Mouse (Mus musculus) thymus, postnatal 14 days (tissue): ENCODE data around the gene Dhx34.
A peak's percentile ranks its signal among the peaks of the same experiment; 100 is the strongest.

Source experiments
- DNase-seq: peaks from one replicate; pipeline ENCODE4 v3.0.0; 2021

The Dhx34 gene

DNA sequence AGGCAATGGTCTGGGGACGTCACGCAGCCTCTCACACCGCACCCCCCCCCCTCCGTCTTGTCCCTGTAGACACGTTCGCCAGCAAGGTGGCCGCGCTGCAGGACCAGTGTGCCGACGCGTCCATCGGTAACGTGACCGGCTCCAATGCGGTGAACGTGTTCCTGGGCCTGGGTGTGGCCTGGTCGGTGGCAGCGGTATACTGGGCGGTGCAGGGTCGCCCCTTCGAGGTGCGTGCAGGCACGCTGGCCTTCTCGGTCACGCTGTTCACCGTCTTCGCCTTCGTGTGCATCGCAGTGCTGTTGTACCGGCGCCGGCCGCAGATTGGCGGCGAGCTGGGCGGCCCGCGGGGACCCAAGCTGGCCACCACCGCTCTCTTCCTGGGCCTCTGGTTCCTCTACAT is 63.1 kb downstream of the Dhx34 start:
- no peak for DNase-seq

DNA sequence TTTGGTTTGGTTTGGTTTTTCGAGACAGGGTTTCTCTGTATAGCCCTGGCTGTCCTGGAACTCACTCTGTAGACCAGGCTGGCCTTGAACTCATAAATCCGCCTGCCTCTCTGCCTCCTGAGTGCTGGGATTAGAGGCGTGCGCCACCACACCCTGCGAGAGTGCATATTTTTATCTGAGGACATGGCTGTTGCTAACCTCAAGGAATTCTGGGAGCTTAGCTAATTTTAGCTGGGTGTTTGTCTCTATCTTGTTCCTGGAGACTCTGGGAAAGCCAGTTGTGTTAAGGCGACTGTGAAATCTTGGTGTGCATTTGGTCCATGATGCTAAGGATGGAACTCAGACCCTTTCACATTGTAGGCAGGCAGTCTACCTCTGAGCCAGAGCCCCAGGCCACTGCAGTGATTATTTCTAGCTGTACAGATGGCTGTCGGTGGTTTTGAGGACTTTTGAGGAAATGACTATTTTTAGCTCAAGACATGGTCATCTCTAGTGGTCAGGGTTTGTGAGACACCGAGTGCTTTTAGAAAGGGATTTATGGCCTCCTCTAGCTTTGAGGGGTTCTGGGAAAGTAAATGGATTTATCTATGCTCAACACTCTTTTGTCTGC is 65.6 kb downstream of the Dhx34 start:
- no peak for DNase-seq

DNA sequence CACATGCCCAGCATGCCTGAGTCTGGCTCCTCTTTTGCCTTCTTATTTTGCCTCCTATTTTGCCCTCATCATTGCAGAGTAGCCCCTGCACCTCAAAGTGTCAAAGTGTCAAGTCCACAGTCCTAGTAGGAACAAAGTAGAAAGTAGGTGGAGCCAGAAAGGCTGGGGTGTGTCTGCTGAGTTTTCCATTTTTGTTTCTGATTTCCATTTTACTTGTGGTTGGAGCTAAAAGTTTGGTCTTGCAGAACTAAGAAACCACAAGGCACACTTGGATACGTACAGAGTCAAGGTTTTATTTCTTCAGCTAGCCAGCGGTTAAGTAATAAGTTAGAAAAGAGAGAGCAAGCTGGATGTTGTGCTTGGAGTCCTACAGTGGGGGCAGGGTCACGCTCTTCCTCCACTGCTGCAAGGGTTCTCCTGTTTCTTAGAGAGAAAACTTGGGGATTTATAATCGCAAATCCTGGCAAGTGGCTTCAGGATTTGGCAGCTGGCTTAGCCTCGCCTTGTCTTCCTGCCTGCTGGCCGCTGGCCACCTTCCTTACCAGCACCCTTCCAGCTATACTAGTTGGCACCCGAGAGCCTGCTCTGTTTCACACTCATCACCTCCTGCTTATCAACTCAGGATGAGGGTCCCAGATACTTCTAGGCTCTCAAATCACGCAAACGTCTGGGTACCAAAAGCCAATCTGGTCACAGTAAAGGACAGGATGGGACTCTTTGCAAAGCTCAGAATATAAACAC is 66.5 kb downstream of the Dhx34 start:
- DNase-seq: no peak

DNA sequence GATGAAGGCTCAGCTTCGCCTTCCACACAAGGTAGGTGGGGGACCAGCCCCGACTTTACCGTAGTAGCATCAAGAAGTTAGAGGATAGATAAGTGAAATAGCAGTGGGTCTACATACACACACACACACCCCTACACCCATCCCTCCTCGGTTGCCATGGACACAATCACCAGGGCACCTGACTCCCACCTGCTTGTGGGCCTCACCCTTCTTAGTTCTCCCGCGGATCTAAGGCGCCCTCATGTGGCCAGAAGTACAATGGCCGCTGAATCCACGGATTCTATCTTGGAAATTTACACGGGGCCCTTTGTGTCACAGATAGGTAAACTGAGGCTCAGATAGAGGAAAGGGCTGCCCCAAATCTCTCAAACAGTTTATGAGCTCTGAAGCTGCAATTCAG is 68.3 kb downstream of the Dhx34 start:
- DNase-seq: peak; percentile 55

DNA sequence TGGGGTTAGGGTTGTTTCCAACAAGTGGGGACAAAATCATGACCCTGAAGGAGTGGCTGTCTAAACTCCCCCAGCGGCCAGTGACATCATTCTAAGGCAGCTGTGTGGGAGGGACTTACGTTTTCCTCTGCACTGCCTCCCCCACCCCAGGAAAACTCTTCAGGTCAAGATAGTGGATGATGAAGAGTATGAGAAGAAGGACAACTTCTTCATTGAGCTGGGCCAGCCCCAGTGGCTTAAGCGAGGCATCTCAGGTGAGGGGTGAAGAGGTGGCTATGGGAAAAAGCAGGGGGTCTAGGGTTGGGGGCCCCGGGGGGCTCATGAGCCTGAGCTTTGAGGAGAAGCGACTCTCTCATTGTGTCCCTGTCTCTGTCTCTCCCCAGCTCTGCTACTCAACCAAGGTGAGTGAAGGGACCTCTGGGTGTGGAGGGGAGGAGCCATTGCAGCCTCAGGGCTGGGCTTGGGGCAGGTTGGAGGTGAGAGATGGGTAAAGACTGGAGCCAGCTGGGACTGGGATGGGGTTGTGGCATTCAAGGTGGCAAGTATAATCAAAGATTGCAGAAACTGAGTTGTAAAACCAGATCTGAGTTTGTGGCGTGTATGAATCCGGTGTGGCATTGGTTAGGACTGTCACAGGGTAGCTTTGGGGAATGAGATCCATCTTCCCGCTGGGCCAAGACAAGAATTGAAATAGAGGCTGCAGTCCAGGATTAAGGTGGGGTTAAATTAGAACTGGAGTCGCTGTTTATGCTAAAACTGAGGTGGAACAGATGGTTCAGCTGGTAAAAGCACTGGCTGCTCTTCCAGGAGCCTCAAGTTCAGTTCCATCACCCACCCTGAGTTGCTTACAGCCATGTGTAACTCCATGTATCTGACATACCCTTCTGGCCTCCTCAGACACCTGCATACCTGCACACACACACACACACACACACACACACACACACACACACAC is 71.4 kb downstream of the Dhx34 start:
- DNase-seq: no peak

DNA sequence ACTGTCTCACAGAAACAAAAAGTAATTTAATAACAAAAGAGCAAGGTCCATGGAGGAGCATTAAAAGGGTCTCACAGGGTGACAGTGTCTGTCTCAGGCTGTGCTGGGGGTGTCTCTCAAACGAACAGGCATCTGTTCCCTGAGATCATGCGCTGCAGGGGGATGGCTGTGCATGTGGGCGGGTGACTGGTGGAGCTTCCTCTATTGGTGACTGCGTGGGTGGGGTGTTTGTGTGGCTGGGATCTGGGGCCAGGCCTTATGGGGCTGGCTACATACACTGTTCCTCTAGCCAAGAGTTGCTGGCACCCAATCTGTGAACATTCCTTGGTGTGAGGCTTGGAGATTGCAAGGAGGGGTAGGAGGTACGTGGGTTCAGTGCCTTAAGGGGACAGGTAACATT is 72.6 kb downstream of the Dhx34 start:
- no peak for DNase-seq

DNA sequence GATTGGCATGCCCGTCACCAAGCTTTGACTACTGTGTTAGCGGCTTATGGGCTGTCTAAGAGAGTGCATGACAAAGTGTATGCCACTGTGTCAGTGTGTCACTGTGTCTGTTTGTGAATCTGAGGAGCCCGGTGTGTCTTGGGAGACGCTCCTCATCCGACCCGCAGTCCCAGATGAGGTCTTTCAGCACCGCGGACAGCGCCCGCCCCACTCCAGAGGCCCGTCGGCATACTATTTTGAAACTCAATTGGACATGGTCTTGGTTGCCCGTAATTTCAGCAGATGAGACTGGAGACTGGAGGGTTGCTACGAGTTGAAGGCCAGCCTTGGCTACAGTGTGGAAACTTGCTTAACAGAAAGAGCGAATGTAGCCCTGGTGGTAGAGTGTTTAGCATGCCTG is 74.2 kb downstream of the Dhx34 start:
- DNase-seq: peak; percentile 58
